Mouse (Mus musculus) forebrain, embryonic 13.5 days (tissue): ENCODE measurements around the gene Fadd. TPM values are rescaled to one million over a fixed set of nuclear protein-coding genes. Genes with fewer than 3 reads are reported as not detected.

Experiments
- ATAC-seq: fragments of 200-750 bp; cut with Nextera tagmentation; 2 replicates; pipeline ENCODE4 v1.8.0; 2017
- H3K27ac ChIP-seq: fragments of 300-500 bp; sonication (generic); 2 replicates; pipeline ENCODE4 v1.5.1; 2015; ENCODE audit warnings: inconsistent platforms, mild to moderate bottlenecking, moderate library complexity
- H3K27me3 ChIP-seq: fragments of 300-500 bp; sonication (generic); 2 replicates; pipeline ENCODE4 v1.6.1; 2015; ENCODE audit warnings: mild to moderate bottlenecking, inconsistent platforms
- H3K36me3 ChIP-seq: fragments of 300-500 bp; sonication (generic); 2 replicates; pipeline ENCODE4 v1.6.1; 2015; ENCODE audit warnings: mild to moderate bottlenecking, inconsistent platforms; ENCODE audit not compliant: poor library complexity, severe bottlenecking
- H3K4me1 ChIP-seq: fragments of 300-500 bp; sonication (generic); 2 replicates; pipeline ENCODE4 v1.6.1; 2015; ENCODE audit warnings: inconsistent platforms
- H3K4me2 ChIP-seq: fragments of 300-500 bp; sonication (generic); 2 replicates; pipeline ENCODE4 v1.6.1; 2015; ENCODE audit warnings: inconsistent platforms, mild to moderate bottlenecking, moderate library complexity
- H3K4me3 ChIP-seq: fragments of 300-500 bp; sonication (generic); 2 replicates; pipeline ENCODE4 v1.5.1; 2015; ENCODE audit warnings: mild to moderate bottlenecking, inconsistent platforms
- H3K9ac ChIP-seq: fragments of 300-500 bp; sonication (generic); 2 replicates; pipeline ENCODE4 v1.6.1; 2015; ENCODE audit warnings: mild to moderate bottlenecking, inconsistent platforms
- H3K9me3 ChIP-seq: fragments of 300-500 bp; sonication (generic); replicated peaks from 2 replicates; pipeline ENCODE4 v1.6.1; 2016; ENCODE audit warnings: inconsistent platforms
- WGBS: fragments of 180-500 bp; shearing (Covaris S2); methylation state at CpG from one replicate; pipeline ENCODE4 v1.1.7; 2015; 5-methylcytosine and 5-hydroxymethylcytosine counted together
- polyA plus RNA-seq: library from polyadenylated mRNA; unstranded; fragments of >200 nt; fragmentation: Nextera tagmentation; extraction: Ambion mirVana; gene quantifications from 2 replicates; pipeline ENCODE4 v1.2.1, GENCODE M21; 2015

The Fadd gene
- polyA plus RNA-seq = 7.1 and 7.7 TPM in 2 replicates

DNA sequence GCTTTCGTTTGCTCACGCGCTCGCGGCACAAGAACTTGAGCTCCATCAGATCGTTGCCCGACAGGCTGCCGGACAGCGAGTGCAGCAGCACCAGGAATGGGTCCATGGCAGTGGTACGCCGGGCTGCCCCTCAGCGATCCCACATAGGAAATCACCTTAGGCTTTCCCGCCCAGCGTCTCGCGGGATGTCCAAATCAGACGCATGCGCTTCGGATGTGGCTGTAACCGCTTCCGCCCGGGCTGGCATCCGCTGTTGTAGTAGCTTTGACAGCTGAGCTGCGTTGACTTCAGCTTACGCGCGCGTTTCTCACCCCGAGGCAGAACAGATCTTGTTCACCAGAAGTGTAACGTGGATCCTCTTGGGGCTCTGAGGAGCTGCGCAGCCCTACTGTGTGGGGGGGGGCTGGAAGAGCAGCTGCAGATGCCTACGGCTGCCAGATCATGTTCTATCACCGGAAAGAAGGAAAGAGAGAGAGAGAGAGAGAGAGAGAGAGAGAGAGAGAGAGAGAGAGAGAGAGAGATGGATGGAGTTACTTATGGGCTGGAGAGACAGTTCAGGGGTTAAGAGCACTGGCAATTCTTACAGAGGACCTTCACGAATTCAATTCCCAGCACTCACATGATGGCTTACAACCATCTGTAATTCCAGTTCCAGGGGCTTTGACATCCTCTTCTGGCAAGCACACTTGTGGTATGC, at the start of gene Fadd:
Gene Fadd, minus strand, starts transcription at position 180 of the 697 bp plus-strand sequence.
- Histone ChIP-seq H3K27me3 (peaks cover 16% of the 10 kb centered on the region; the same call in 1 of the 2 replicates), H3K4me3 (peak within 1 kb of the TSS; percentile 64), H3K9ac (peak within 1 kb of the TSS; percentile 85), H3K4me1 (peaks cover 24% of the 10 kb centered on the region), H3K4me2 (peak within 1 kb of the TSS; percentile 77), H3K36me3 (peaks cover 26% of the 10 kb centered on the region), H3K27ac (peak within 1 kb of the TSS; percentile 87), H3K9me3 (no peaks in the 10 kb centered on the region)
- 2% methylated on average over 34 of the region's 34 CpGs for WGBS
- peak; percentile 93 for ATAC-seq

DNA sequence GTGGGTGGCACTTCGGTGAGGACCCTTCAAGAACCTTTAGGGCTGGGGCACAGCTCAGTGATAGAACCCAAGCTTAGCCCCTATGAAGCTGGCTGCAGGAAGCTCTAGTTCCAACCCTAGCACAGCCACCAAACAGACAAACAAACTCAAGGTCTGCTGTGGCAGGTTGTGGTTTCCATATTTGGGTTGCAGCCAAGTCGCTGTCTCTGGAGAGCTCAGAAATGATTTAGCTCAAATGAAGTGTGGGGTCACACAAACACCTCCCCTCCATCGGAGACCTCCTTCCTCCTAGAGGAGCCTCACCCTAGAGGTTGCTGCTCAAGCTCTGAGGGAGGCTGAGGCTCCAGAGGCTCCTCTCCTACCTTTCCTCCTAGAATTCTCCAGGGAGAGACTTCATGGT, 48.4 kb upstream of the Fadd start:
- H3K9me3 ChIP-seq = no peaks in the 10 kb centered on the region
- peaks cover 52% of the 10 kb centered on the region for H3K4me1 ChIP-seq
- no peak for ATAC-seq
- peak overlapping the region; percentile 19 for H3K27ac ChIP-seq
- no peak overlapping the region for H3K9ac ChIP-seq
- no peak overlapping the region for H3K4me2 ChIP-seq
- peaks cover 5% of the 10 kb centered on the region; the same call in 1 of the 2 replicates for H3K36me3 ChIP-seq
- no peak overlapping the region for H3K4me3 ChIP-seq
- WGBS = 83% methylated on average over 3 of the region's 3 CpGs
- H3K27me3 ChIP-seq = peaks cover 27% of the 10 kb centered on the region

DNA sequence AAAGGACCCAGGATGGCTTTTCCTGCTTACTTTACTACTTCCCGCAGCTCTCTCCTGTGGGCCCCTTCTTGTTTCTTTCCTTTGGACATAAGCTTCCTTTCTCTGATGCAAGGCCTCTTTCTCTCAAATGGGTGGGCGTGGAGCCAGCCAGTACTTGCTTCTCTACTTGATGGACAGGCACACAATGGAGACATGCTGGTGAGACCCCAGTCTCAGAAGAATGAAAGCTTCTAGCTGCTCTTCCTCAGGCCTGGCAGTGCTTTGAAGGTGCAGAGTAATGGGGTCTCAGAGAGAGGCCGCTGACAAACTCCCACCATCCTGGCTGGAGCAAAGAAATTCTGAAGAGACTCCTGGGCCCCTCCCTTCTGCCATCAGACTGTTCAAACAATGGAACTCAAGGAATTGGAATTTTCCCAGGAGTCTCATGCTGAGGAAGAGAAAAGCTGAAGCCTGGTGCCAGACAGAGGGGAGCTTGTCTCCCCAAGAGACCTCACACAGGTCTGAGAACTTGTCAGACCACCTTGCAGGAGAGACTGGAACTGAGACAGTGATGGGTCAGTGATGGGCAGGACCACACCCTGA, 46.2 kb upstream of the Fadd start:
- 0% methylated on average over 3 of the region's 3 CpGs for WGBS
- Histone ChIP-seq H3K9me3 (no peaks in the 10 kb centered on the region), H3K36me3 (peaks cover 5% of the 10 kb centered on the region; the same call in 1 of the 2 replicates), H3K4me2 (0 out of 2 replicates have a peak overlapping the region, but pooled peaks have one; percentile 15), H3K27ac (peak overlapping the region; percentile 85), H3K27me3 (peaks cover 25% of the 10 kb centered on the region), H3K4me3 (no peak overlapping the region), H3K4me1 (peaks cover 52% of the 10 kb centered on the region), H3K9ac (no peak overlapping the region)
- peak; percentile 87 for ATAC-seq

DNA sequence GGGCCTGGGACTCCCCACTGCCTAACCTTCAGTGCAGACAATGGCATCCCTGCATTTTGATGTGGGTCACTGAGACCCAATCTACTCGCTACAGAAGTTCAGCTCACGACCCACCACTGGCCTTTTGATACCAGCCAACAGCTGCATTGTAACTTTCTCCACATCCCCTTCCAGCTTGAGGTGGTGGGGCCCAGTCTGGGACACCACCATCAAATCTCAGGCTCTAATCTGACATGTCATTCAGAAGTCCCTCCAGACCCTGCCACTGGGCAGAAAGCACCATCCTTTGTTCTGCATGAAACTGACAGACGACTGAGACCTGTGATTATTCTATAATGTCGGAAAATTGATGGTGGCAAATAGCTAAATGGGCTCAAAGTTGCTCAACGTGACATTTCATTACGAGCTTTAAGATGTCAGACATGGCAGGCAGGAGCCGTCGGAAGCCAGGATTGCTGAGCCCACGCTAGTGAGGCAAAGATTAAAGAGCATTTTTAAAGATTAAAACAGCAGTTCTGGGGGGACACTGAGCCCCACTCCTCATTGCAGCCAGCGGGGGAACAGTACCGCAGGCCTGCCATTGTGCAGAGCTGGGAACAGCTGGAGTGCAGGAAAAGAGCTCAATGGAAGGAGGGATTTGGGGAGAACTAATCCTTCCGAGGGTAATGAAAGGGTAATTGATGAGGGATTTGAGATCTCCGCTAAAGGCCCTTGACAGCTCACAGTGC, 45.5 kb upstream of the Fadd start:
- 0 out of 2 replicates have a peak overlapping the region, but pooled peaks have one; percentile 15 for H3K4me2 ChIP-seq
- H3K4me3 ChIP-seq = no peak overlapping the region
- peaks cover 52% of the 10 kb centered on the region for H3K4me1 ChIP-seq
- peak overlapping the region; percentile 85 for H3K27ac ChIP-seq
- no peaks in the 10 kb centered on the region for H3K9me3 ChIP-seq
- H3K9ac ChIP-seq = no peak overlapping the region
- H3K27me3 ChIP-seq = peaks cover 23% of the 10 kb centered on the region
- peak; percentile 81 for ATAC-seq
- H3K36me3 ChIP-seq = peaks cover 5% of the 10 kb centered on the region; the same call in 1 of the 2 replicates
- WGBS = 2% methylated on average over 13 of the region's 13 CpGs

DNA sequence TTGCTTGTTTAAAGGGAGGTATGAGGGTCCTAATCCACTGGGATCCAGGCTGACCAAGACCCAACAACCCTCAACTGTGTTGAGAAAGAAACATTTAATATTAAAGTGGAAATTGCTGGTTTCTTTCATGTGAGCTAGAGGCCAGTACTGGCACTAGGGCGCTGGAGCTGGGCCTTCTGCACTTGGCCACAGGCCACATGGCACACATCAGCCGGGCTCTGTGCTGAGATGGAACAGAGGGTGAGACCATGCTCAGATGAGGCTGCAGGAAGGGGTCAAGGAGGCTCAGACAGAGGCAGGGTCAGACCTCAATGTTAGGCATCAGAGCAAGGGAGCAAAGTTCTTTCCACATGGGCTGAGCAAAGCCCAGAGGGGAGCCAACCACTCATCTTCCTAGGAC, 43.8 kb upstream of the Fadd start:
- peaks cover 57% of the 10 kb centered on the region for H3K4me1 ChIP-seq
- H3K9me3 ChIP-seq = 0 out of 2 replicates have a peak, but pooled peaks cover 6% of the 10 kb centered on the region
- ATAC-seq = no peak

DNA sequence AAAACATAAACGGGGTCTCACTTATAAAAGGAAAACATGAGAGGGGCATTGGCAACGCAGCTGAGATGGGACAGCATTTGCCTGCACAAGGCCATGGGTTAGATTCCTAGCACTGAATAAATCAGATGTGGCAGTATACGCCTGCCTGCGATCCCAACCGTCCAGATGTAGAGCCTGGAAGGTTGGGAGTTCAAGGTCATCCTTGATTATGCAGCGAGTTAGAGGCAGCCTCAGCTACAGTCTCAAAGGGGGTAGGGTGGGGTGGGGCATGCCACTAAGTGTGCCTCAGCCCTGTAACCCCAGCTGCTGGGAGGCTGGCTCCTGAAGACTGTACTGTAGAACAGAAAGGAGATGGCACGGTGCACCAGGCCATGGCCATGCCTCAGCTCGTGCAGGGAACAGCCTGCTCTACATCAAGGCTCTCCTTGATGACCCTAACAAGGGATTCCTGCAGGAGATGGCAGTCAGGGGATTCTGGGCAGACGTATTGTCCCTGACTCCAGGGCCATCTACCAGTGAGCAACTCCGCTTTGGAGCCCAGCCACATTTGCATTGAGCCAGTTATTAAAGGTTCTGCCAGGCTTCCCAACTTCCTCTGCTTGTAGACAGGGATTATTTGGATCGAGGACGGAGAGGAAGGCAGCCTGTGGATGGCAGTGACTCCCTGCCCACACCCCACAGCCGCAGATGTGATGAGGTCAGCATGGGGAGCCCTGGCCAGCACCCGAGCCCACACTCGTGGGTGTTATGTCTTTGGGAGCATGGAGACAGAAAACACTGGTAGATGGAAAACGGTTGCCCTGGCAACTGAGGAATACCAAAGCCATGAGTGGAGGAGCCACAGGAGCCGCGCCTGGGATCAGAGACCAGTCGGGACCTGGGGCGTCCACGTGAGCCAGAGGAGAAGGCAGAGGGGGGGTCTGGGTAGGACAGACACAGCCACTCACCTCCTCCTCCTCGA, 38.7 kb upstream of the Fadd start:
- Histone ChIP-seq H3K36me3 (no peaks in the 10 kb centered on the region), H3K4me1 (peaks cover 11% of the 10 kb centered on the region), H3K4me2 (no peak overlapping the region), H3K9me3 (0 out of 2 replicates have a peak, but pooled peaks cover 6% of the 10 kb centered on the region), H3K27ac (no peak overlapping the region), H3K9ac (no peak overlapping the region), H3K27me3 (0 out of 2 replicates have a peak, but pooled peaks cover 5% of the 10 kb centered on the region), H3K4me3 (no peak overlapping the region)
- no peak for ATAC-seq
- 66% methylated on average over 22 of the region's 22 CpGs for WGBS

More for the DNA sequence above, 43.8 kb upstream of the Fadd start:
- WGBS = 69% methylated on average over 2 of the region's 2 CpGs
- no peak overlapping the region for H3K4me2 ChIP-seq
- no peaks in the 10 kb centered on the region for H3K36me3 ChIP-seq
- no peak overlapping the region for H3K9ac ChIP-seq
- H3K4me3 ChIP-seq = no peak overlapping the region
- H3K27ac ChIP-seq = peak overlapping the region; percentile 85
- 0 out of 2 replicates have a peak, but pooled peaks cover 11% of the 10 kb centered on the region for H3K27me3 ChIP-seq

DNA sequence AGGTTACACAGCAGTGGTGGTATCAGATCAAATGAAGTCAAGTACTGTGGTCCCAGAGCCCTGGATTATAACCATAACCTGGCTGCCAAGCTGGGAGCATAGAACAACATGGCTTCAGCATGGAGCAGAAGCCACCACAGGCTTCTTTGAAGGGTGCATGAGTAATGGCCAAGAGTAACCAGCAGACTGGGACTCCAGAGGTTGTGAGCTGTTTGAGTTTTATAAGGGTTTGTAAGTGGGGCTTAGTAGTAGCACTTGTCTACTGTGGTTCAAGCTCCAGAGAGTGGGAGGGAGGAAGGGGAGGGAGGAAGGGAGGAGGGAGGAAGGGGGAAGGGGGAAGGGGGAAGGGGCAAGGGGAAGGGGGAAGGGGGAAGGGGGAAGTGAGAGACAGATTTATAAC, 38.1 kb upstream of the Fadd start:
- H3K4me1 ChIP-seq = peaks cover 8% of the 10 kb centered on the region
- 0 out of 2 replicates have a peak, but pooled peaks cover 6% of the 10 kb centered on the region for H3K9me3 ChIP-seq
- H3K36me3 ChIP-seq = no peaks in the 10 kb centered on the region
- no peak for ATAC-seq
- H3K27me3 ChIP-seq = 0 out of 2 replicates have a peak, but pooled peaks cover 5% of the 10 kb centered on the region
- no peak overlapping the region for H3K27ac ChIP-seq
- no peak overlapping the region for H3K9ac ChIP-seq
- H3K4me3 ChIP-seq = no peak overlapping the region
- H3K4me2 ChIP-seq = no peak overlapping the region

DNA sequence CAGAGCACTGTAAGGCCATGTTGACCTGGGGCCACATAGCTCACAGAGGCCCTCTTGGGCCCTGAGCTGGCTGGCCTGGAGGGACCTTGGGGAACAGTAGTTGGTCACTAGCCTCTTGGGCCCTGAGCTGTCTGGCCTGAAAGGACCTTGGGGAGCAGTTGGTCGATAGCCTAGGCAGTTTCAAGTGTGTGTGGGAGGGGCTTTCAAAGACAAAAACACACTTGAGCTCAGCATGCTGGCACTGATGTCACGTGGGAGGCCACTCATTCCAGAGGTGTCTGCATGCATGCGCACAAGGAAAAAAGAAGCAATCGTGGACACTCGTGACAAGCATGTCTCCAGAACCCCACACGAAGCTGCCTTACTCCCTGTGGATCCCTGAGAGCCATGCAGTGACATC, 33.1 kb upstream of the Fadd start:
- Histone ChIP-seq H3K4me1 (peaks cover 5% of the 10 kb centered on the region; the same call in 1 of the 2 replicates), H3K27me3 (no peaks in the 10 kb centered on the region), H3K9ac (no peak overlapping the region), H3K36me3 (peaks cover 4% of the 10 kb centered on the region; the same call in 1 of the 2 replicates), H3K4me3 (no peak overlapping the region), H3K9me3 (no peaks in the 10 kb centered on the region), H3K4me2 (no peak overlapping the region), H3K27ac (no peak overlapping the region)
- WGBS = 67% methylated on average over 6 of the region's 6 CpGs
- ATAC-seq = no peak

DNA sequence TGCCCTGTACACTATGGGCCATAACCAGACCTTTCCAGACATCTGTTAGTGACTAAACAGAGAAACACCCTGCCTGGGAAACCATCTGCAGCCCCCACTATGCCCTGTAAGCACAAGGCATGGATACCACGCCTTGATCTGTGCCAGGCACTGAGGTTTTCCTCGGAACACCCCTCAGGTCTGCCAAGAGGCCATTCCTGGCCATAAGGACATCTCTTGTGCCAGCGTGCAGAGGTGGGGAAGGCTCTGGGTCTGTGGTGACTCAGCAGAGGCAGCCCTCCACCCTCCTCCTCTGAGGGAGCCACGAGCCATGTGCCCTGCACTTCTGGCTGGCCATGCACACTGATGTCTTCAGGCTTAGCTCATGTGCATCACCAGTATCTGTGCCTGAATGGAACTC, 30.6 kb upstream of the Fadd start:
- Histone ChIP-seq H3K27me3 (no peaks in the 10 kb centered on the region), H3K4me1 (peaks cover 5% of the 10 kb centered on the region; the same call in 1 of the 2 replicates), H3K4me3 (no peak overlapping the region), H3K27ac (no peak overlapping the region), H3K9ac (no peak overlapping the region), H3K36me3 (peaks cover 4% of the 10 kb centered on the region; the same call in 1 of the 2 replicates), H3K4me2 (no peak overlapping the region), H3K9me3 (no peaks in the 10 kb centered on the region)
- 86% methylated on average over 4 of the region's 4 CpGs for WGBS
- no peak for ATAC-seq

DNA sequence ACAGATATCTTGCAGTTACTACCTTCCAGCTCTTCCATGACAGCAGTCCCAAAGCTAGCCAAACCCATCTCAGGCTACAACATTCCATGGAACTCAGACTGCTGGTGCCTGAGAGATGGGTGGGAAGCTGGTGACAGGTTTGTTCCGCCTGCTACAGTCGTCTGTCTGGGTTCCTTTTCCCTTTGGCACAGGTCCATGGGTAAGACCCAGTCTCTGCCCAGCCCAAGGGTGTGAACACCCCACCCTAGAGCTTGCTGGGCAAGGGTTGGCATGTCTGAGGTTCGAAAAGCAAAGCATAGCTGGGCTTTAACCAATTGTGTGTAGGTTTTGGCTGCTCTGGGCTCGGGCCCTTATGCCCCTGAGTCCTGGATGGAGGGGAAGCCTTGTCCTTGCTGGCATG, 30.1 kb upstream of the Fadd start:
- H3K27ac ChIP-seq = no peak overlapping the region
- no peak overlapping the region for H3K4me3 ChIP-seq
- H3K9me3 ChIP-seq = no peaks in the 10 kb centered on the region
- H3K4me2 ChIP-seq = no peak overlapping the region
- peaks cover 5% of the 10 kb centered on the region; the same call in 1 of the 2 replicates for H3K4me1 ChIP-seq
- WGBS = 84% methylated on average over 4 of the region's 4 CpGs
- no peak overlapping the region for H3K9ac ChIP-seq
- ATAC-seq = no peak
- no peaks in the 10 kb centered on the region for H3K27me3 ChIP-seq
- peaks cover 4% of the 10 kb centered on the region; the same call in 1 of the 2 replicates for H3K36me3 ChIP-seq

DNA sequence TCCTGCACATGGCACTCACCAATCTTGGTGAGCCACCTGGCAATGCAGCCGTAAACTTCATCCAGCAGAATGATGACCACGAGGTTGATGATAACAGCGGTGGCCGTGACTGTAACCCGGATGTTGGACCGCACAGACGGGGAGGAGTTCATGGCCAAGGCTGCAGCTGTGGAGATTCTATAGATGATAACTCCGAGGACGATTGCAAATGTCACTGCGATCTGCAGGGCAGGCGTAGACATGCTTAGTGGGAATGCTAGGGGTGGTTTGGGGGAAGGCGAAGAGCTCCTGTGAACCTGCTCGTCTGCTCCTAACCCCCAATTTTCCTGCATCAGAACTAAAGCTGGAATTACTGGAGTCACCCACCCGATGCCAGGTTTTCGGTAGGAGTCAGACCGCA, 29.3 kb upstream of the Fadd start:
- Histone ChIP-seq H3K27ac (no peak overlapping the region), H3K9me3 (no peaks in the 10 kb centered on the region), H3K36me3 (peaks cover 4% of the 10 kb centered on the region; the same call in 1 of the 2 replicates), H3K4me3 (no peak overlapping the region), H3K9ac (no peak overlapping the region), H3K27me3 (no peaks in the 10 kb centered on the region), H3K4me1 (peaks cover 5% of the 10 kb centered on the region; the same call in 1 of the 2 replicates), H3K4me2 (no peak overlapping the region)
- no peak for ATAC-seq
- 93% methylated on average over 16 of the region's 16 CpGs for WGBS
